Mouse (Mus musculus): ENCODE results near the gene Mrpl43. TPM values are rescaled to one million over a fixed set of nuclear protein-coding genes. Genes with fewer than 3 reads are reported as not detected.

The Mrpl43 gene
- polyA plus RNA-seq, 1 experiment = 53.1 TPM

DNA sequence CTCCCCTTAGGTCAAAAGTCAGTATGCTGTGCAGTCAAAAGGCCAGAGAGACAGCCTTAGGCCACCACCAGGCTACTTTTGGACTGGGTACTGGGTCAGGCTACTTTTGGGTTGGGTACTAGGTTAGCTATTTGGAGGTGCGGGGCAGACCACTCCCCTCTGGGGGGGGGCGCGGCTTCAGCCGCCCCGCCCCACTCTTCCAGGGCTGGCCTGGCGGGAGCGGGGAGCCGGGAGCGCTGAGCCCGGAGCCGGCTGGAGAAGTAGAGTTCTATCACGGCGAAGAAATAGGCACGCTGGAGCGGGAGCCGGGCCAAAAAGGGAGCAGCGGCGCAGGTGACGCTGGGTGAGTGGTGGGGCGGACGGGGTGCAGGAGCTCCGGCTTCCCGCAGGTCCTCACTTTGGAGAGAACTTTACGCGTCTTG, 8.8 kb upstream of the Mrpl43 start:
- H3K27ac ChIP-seq (ENCODE audit: insufficient read depth, low read length) = peak overlapping the region; percentile 55; the same call in 1 of the 2 replicates
- 2% methylated on average over 25 of the region's 25 CpGs for WGBS
- H3K4me3 ChIP-seq (ENCODE audit: extremely low read depth, insufficient read depth, insufficient read length) = peak overlapping the region; percentile 69
- H3K4me1 ChIP-seq (ENCODE audit: control insufficient read depth, insufficient read depth, insufficient read length) = peaks cover 15% of the 10 kb centered on the region; the same call in 1 of the 2 replicates
- TF ChIP-seq CTCF (IDR thresholded peaks at IDR 0.05; ENCODE audit: extremely low read depth, insufficient read depth, insufficient read length, insufficient replicate concordance) = no peak
- TF ChIP-seq POLR2A (IDR thresholded peaks at IDR 0.05; ENCODE audit: low read depth, low read length) = no peak
- peaks cover 2% of the 10 kb centered on the region; the same call in 1 of the 2 replicates for H3K36me3 ChIP-seq (ENCODE audit: control insufficient read depth, insufficient read depth, low read length)
- no peak for DNase-seq (ENCODE audit: low read depth in 1 of 2, low spot score in 2 of 2)
- H3K27me3 ChIP-seq (ENCODE audit: control insufficient read depth, insufficient read depth, low read length) = peaks cover 11% of the 10 kb centered on the region

DNA sequence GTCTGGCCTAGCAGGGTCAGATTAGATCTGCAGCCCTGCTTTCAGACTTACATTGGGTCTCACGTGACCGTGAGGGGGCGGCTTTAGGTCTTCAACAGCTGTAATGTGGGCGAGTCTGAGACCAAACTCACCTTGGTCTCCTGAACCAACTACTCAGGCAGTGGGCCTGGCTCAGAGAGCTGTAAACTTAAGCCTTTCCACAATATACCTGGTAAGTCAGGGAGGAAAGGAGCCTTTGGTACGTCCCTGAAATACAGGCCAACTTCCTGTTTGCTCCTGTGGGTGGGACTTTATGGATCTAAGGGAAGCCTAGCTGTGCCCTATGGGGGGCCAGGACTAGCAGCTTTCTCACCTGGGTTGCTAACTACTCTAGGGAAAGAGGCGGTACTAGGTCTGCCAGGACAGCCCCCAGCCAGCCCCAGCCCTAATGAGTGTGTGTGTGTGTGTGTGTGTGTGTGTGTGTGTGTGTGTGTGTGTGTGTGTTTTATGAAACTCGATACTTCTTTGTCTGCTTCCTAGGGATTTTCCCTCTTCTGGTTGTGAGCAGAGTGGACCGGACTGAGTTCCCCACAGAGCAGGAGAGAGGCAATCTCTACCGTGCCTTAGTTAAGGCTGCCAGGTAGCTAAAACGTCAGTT, 8.2 kb upstream of the Mrpl43 start, which contains the start of gene Lzts2:
Lzts2 (plus strand) TSS at position 80 of the 637 bp plus-strand sequence.
- peaks cover 11% of the 10 kb centered on the region for H3K27me3 ChIP-seq (ENCODE audit: control insufficient read depth, insufficient read depth, low read length)
- no peak for TF ChIP-seq CTCF (IDR thresholded peaks at IDR 0.05; ENCODE audit: extremely low read depth, insufficient read depth, insufficient read length, insufficient replicate concordance)
- TF ChIP-seq POLR2A (IDR thresholded peaks at IDR 0.05; ENCODE audit: low read depth, low read length) = no peak
- DNase-seq (ENCODE audit: low read depth in 1 of 2, low spot score in 2 of 2) = no peak
- peaks cover 15% of the 10 kb centered on the region; the same call in 1 of the 2 replicates for H3K4me1 ChIP-seq (ENCODE audit: control insufficient read depth, insufficient read depth, insufficient read length)
- peaks cover 3% of the 10 kb centered on the region; the same call in 1 of the 2 replicates for H3K36me3 ChIP-seq (ENCODE audit: control insufficient read depth, insufficient read depth, low read length)
- H3K27ac ChIP-seq (ENCODE audit: insufficient read depth, low read length) = peak within 1 kb of the TSS; percentile 55; the same call in 1 of the 2 replicates
- H3K4me3 ChIP-seq (ENCODE audit: extremely low read depth, insufficient read depth, insufficient read length) = peak within 1 kb of the TSS; percentile 69
- 12% methylated on average over 10 of the region's 10 CpGs for WGBS

DNA sequence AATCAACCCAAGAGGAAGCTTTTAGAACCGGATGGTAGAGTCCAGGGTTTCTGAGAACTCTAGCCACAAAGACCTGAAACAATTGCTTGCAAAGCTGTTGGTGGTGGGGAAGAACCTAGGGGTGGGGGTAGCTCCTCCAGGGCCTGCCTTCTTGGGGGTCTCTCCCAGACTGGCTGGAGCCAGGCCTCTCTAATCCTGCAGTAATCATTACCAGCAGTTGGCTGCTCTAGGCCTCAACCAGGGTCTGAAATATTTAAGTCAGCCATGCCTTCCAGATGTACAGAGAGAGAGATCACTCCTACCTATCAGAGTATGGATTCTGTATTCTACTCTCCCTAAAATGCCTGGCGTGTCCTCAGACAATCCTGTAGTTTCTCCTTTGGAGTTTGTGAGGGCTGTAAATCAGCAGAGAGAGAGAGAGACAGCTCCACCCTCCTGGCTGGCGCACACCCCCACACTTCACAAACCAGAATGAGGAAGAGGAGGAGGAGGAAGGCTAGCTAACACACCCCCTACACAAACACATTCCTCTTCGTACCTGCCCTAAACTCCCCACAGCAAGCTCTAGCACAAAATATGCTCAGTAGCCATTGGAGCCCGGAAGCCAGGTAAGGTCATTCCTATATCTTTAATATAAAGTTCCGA, 7.5 kb upstream of the Mrpl43 start:
- H3K27ac ChIP-seq (ENCODE audit: insufficient read depth, low read length) = no peak overlapping the region
- no peak overlapping the region for H3K4me3 ChIP-seq (ENCODE audit: extremely low read depth, insufficient read depth, insufficient read length)
- no peak for TF ChIP-seq POLR2A (IDR thresholded peaks at IDR 0.05; ENCODE audit: low read depth, low read length)
- TF ChIP-seq CTCF (IDR thresholded peaks at IDR 0.05; ENCODE audit: extremely low read depth, insufficient read depth, insufficient read length, insufficient replicate concordance) = no peak
- peaks cover 15% of the 10 kb centered on the region; the same call in 1 of the 2 replicates for H3K4me1 ChIP-seq (ENCODE audit: control insufficient read depth, insufficient read depth, insufficient read length)
- 58% methylated on average over 6 of the region's 6 CpGs for WGBS
- peaks cover 3% of the 10 kb centered on the region; the same call in 1 of the 2 replicates for H3K36me3 ChIP-seq (ENCODE audit: control insufficient read depth, insufficient read depth, low read length)
- no peak for DNase-seq (ENCODE audit: low read depth in 1 of 2, low spot score in 2 of 2)
- H3K27me3 ChIP-seq (ENCODE audit: control insufficient read depth, insufficient read depth, low read length) = peaks cover 11% of the 10 kb centered on the region

DNA sequence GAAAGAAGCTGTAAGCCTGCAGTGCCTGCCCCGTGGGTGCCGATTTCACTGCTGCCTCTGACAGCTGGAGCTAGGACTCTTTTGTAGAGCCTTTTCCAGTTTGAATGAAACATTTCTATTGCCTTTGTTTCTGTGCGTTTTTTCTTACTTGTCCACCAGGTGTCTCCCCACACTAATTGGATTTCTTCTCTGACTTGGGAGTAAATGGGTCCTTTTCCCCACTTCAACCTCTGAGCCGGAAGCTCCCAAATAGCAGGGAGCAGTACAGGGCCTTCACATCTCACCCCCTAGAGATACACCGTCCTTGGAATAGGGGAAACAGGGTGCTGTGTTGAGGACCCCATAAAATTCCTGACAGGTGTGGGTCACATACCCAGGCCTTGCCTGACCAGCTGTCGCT, 6.4 kb upstream of the Mrpl43 start:
- H3K4me3 ChIP-seq (ENCODE audit: extremely low read depth, insufficient read depth, insufficient read length) = no peak overlapping the region
- peaks cover 4% of the 10 kb centered on the region for H3K27me3 ChIP-seq (ENCODE audit: control insufficient read depth, insufficient read depth, low read length)
- DNase-seq (ENCODE audit: low read depth in 1 of 2, low spot score in 2 of 2) = no peak
- H3K36me3 ChIP-seq (ENCODE audit: control insufficient read depth, insufficient read depth, low read length) = peaks cover 3% of the 10 kb centered on the region; the same call in 1 of the 2 replicates
- TF ChIP-seq CTCF (IDR thresholded peaks at IDR 0.05; ENCODE audit: extremely low read depth, insufficient read depth, insufficient read length, insufficient replicate concordance) (no peak), POLR2A (IDR thresholded peaks at IDR 0.05; ENCODE audit: low read depth, low read length) (no peak)
- H3K4me1 ChIP-seq (ENCODE audit: control insufficient read depth, insufficient read depth, insufficient read length) = peaks cover 15% of the 10 kb centered on the region; the same call in 1 of the 2 replicates
- WGBS = 62% methylated on average over 6 of the region's 6 CpGs
- no peak overlapping the region for H3K27ac ChIP-seq (ENCODE audit: insufficient read depth, low read length)

DNA sequence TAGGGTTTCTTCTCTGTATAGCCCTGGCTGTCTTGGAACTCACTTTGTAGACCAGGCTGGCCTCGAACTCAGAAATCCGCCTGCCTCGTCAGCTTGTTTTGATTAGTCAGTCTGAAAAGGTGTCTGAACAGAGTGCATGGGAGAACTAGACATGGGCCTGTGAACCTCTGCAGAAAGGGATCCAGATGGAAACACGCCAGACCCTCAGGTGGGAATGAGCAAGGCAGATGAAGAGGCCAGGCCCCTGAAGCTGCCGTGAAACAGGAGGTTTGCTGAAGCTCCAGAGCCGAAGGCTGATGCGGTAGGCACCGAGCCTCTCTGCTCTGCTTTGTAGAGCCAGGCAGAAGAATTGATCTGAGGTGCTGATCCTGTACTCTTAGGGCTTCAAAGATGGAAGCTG, 6.0 kb upstream of the Mrpl43 start:
- TF ChIP-seq CTCF (IDR thresholded peaks at IDR 0.05; ENCODE audit: extremely low read depth, insufficient read depth, insufficient read length, insufficient replicate concordance) (no peak), POLR2A (IDR thresholded peaks at IDR 0.05; ENCODE audit: low read depth, low read length) (no peak)
- WGBS = 92% methylated on average over 8 of the region's 8 CpGs
- peaks cover 15% of the 10 kb centered on the region; the same call in 1 of the 2 replicates for H3K4me1 ChIP-seq (ENCODE audit: control insufficient read depth, insufficient read depth, insufficient read length)
- peaks cover 1% of the 10 kb centered on the region; the same call in 1 of the 2 replicates for H3K27me3 ChIP-seq (ENCODE audit: control insufficient read depth, insufficient read depth, low read length)
- no peak for DNase-seq (ENCODE audit: low read depth in 1 of 2, low spot score in 2 of 2)
- no peak overlapping the region for H3K4me3 ChIP-seq (ENCODE audit: extremely low read depth, insufficient read depth, insufficient read length)
- no peak overlapping the region for H3K27ac ChIP-seq (ENCODE audit: insufficient read depth, low read length)
- peaks cover 3% of the 10 kb centered on the region; the same call in 1 of the 2 replicates for H3K36me3 ChIP-seq (ENCODE audit: control insufficient read depth, insufficient read depth, low read length)

DNA sequence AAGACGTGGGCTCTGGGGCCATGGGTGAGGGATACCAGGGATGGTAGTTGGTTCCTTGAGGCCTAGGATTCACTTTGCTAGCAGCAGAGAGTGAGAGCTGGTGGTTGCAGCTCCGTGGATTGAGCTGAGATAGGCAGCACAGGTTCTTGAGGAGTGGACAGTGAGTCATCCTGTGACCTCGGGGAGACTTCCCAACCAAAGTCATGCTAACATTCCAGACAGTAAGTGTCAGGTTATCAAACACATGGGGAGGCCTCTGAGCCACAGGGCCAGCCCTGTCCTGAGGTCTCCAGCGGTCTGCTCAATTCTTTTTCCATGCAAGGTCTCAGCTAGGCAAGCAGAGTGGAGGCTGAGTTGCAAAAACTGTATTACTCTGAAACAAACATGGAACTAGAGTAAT, 4.4 kb upstream of the Mrpl43 start:
- WGBS = 91% methylated on average over 4 of the region's 4 CpGs
- no peak for DNase-seq (ENCODE audit: low read depth in 1 of 2, low spot score in 2 of 2)
- Histone ChIP-seq H3K4me1 (ENCODE audit: control insufficient read depth, insufficient read depth, insufficient read length) (peaks cover 12% of the 10 kb centered on the region; the same call in 1 of the 2 replicates), H3K27me3 (ENCODE audit: control insufficient read depth, insufficient read depth, low read length) (no peaks in the 10 kb centered on the region), H3K4me3 (ENCODE audit: extremely low read depth, insufficient read depth, insufficient read length) (no peak overlapping the region), H3K36me3 (ENCODE audit: control insufficient read depth, insufficient read depth, low read length) (peaks cover 3% of the 10 kb centered on the region; the same call in 1 of the 2 replicates), H3K27ac (ENCODE audit: insufficient read depth, low read length) (no peak overlapping the region)
- TF ChIP-seq POLR2A (IDR thresholded peaks at IDR 0.05; ENCODE audit: low read depth, low read length) (no peak), CTCF (IDR thresholded peaks at IDR 0.05; ENCODE audit: extremely low read depth, insufficient read depth, insufficient read length, insufficient replicate concordance) (no peak)

Measured in spleen, adult 2 months (tissue).